Mouse (Mus musculus) hindlimb bud, embryonic 11.5 days (tissue): ENCODE results near the gene Zbtb18.

Source experiments
- DNase-seq: peaks from one replicate; pipeline ENCODE4 v3.0.0-alpha.2; 2012; ENCODE audit warnings: low read depth, low spot score; ENCODE audit errors: extremely low spot score

Zbtb18 gene

GRCm38 (mm10) chr1:177442196-177442808, at the start of gene Zbtb18:
Gene Zbtb18 (plus strand): TSS chr1:177442351.
- no peak for DNase-seq

GRCm38 (mm10) chr1:177397455-177397854, 44.7 kb upstream of the Zbtb18 start:
- no peak for DNase-seq

- DNase-seq = no peak
These were observed 37.0 kb upstream of the Zbtb18 start for GRCm38 (mm10) chr1:177405170-177405569.

GRCm38 (mm10) chr1:177408690-177409089, 33.5 kb upstream of the Zbtb18 start:
- DNase-seq = no peak

- no peak for DNase-seq
These were observed 31.3 kb upstream of the Zbtb18 start for GRCm38 (mm10) chr1:177410769-177411348.

GRCm38 (mm10) chr1:177411359-177412358, 30.5 kb upstream of the Zbtb18 start:
- DNase-seq = no peak

- no peak for DNase-seq
These were observed 22.8 kb upstream of the Zbtb18 start for GRCm38 (mm10) chr1:177419331-177419730.

GRCm38 (mm10) chr1:177420126-177420525, 22.0 kb upstream of the Zbtb18 start:
- DNase-seq = no peak

- no peak for DNase-seq
These were observed 14.3 kb upstream of the Zbtb18 start for GRCm38 (mm10) chr1:177427862-177428261.

- DNase-seq = no peak
These were observed 13.8 kb upstream of the Zbtb18 start for GRCm38 (mm10) chr1:177428338-177428737.

- no peak for DNase-seq
These were observed 13.1 kb upstream of the Zbtb18 start for GRCm38 (mm10) chr1:177429067-177429466.

GRCm38 (mm10) chr1:177440411-177440810, 1.7 kb upstream of the Zbtb18 start:
- no peak for DNase-seq

- no peak for DNase-seq
These were observed 1.1 kb upstream of the Zbtb18 start for GRCm38 (mm10) chr1:177440981-177441491.

GRCm38 (mm10) chr1:177441492-177442195, 507 bp upstream of the Zbtb18 start:
- DNase-seq = peak; percentile 67

GRCm38 (mm10) chr1:177442821-177443723, 921 bp downstream of the Zbtb18 start:
- no peak for DNase-seq

- no peak for DNase-seq
These were observed 1.8 kb downstream of the Zbtb18 start for GRCm38 (mm10) chr1:177443724-177444482.

GRCm38 (mm10) chr1:177444483-177444810, 2.3 kb downstream of the Zbtb18 start:
- DNase-seq = no peak

GRCm38 (mm10) chr1:177444941-177445340, 2.8 kb downstream of the Zbtb18 start:
- DNase-seq = no peak

- no peak for DNase-seq
These were observed 3.4 kb downstream of the Zbtb18 start for GRCm38 (mm10) chr1:177445461-177446130.
